Mouse (Mus musculus) forebrain, embryonic 15.5 days (tissue): ENCODE measurements around the gene Vwa8. TPM values are rescaled to one million over a fixed set of nuclear protein-coding genes. Genes with fewer than 3 reads are reported as not detected.
"Not testable (repeated sequence)": the region's sequence is repeated elsewhere in the genome, so short reads cannot be mapped to it uniquely, and the experiment has no call there.

ENCODE experiments used
- ATAC-seq: fragments of 200-750 bp; cut with Nextera tagmentation; replicated peaks from 2 replicates; pipeline ENCODE4 v1.8.0; 2017; ENCODE audit warnings: mild to moderate bottlenecking, moderate TSS enrichment, moderate library complexity
- H3K27ac ChIP-seq: fragments of 300-500 bp; sonication (generic); replicated peaks from 2 replicates; pipeline ENCODE4 v1.5.1; 2015; ENCODE audit warnings: mild to moderate bottlenecking, inconsistent platforms
- H3K27me3 ChIP-seq: fragments of 300-500 bp; sonication (generic); 2 replicates; pipeline ENCODE4 v1.6.1; 2015; ENCODE audit warnings: inconsistent platforms
- H3K36me3 ChIP-seq: fragments of 300-500 bp; sonication (generic); 2 replicates; pipeline ENCODE4 v1.6.1; 2015; ENCODE audit warnings: mild to moderate bottlenecking, inconsistent platforms
- H3K4me1 ChIP-seq: fragments of 300-500 bp; sonication (generic); 2 replicates; pipeline ENCODE4 v1.6.1; 2015; ENCODE audit warnings: inconsistent platforms
- H3K4me2 ChIP-seq: fragments of 300-500 bp; sonication (generic); replicated peaks from 2 replicates; pipeline ENCODE4 v1.6.1; 2015; ENCODE audit warnings: mild to moderate bottlenecking, inconsistent platforms
- H3K4me3 ChIP-seq: fragments of 300-500 bp; sonication (generic); 2 replicates; pipeline ENCODE4 v1.5.1; 2015; ENCODE audit warnings: mild to moderate bottlenecking, inconsistent platforms
- H3K9ac ChIP-seq: fragments of 300-500 bp; sonication (generic); replicated peaks from 2 replicates; pipeline ENCODE4 v1.6.1; 2015; ENCODE audit warnings: mild to moderate bottlenecking, inconsistent platforms
- H3K9me3 ChIP-seq: fragments of 300-500 bp; sonication (generic); 2 replicates; pipeline ENCODE4 v1.6.1; 2016; ENCODE audit warnings: inconsistent platforms
- WGBS: fragments of 180-500 bp; shearing (Covaris S2); methylation state at CpG from one replicate; pipeline ENCODE4 v1.1.7; 2015; ENCODE audit warnings: mixed read lengths; 5-methylcytosine and 5-hydroxymethylcytosine counted together
- polyA plus RNA-seq: library from polyadenylated mRNA; unstranded; fragments of >200 nt; fragmentation: Nextera tagmentation; extraction: Ambion mirVana; gene quantifications from 2 replicates; pipeline ENCODE4 v1.2.1, GENCODE M21; 2015

Gene Vwa8
- polyA plus RNA-seq, 1 experiment from 2014 or later: 5.1 TPM

DNA sequence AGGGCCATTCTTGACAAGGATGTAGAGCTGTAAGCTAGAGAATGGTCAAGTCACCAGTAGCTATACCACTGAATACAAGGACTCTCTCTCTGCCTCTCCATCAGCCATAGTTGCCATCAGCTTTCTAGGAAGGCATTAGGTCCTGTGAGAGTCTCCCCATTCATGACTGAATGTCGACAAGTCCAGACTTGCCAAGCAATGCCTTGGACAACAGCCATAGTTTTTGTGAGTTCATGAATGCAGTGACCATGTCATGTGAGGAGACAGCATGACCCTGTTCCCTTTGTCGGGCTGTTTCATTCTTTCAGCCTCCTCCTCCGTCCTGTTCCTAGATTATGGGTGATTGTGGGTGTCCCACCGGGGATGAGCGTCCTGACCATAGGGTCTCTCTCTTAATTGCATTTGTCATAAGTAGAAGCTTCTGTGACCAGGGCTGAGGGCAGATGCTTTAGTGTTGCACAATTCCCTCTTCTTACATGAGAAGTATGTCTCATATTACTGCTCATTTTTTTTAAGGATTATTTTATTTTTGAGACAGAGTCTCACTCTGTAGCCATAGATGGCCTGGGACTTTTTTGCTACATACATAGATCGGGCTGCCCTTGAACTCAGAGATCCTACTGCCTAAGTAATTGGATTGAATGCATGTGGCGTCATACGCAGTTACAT, 37.8 kb downstream of the Vwa8 start:
- Histone ChIP-seq H3K9ac (no peak overlapping the region), H3K4me1 (peaks cover 16% of the 10 kb centered on the region), H3K27me3 (no peaks in the 10 kb centered on the region), H3K27ac (no peak overlapping the region), H3K36me3 (no peaks in the 10 kb centered on the region), H3K4me2 (no peak overlapping the region), H3K9me3 (no peaks in the 10 kb centered on the region), H3K4me3 (no peak overlapping the region)
- 86% methylated on average over 8 of the region's 8 CpGs for WGBS
- peak; percentile 43; the same call in 1 of the 2 replicates for ATAC-seq

DNA sequence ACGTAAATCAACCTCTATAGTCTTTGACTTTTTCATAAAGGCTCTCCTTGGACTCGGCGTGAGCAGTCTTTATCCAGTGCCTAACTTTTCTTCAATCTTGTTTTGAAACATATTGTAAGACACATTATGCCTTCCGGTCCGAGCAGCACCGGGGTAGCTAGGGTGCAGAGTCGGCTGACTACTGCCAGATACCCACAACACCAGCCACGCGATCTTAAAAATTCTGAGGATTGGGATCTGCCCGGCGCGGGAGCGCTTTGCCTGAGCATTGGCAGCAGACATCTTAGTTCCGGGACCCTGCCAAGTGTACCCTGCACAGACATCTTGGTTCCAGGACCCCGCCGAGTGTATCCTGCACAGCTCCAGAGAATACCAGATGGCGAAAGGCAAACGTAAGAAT, 38.6 kb downstream of the Vwa8 start:
- not testable (repeated sequence) for H3K27me3 ChIP-seq, H3K4me2 ChIP-seq, H3K9ac ChIP-seq, H3K4me3 ChIP-seq, H3K36me3 ChIP-seq, H3K9me3 ChIP-seq, H3K27ac ChIP-seq, ATAC-seq
- peaks cover 15% of the 10 kb centered on the region for H3K4me1 ChIP-seq
- 90% methylated on average over 18 of the region's 18 CpGs for WGBS

DNA sequence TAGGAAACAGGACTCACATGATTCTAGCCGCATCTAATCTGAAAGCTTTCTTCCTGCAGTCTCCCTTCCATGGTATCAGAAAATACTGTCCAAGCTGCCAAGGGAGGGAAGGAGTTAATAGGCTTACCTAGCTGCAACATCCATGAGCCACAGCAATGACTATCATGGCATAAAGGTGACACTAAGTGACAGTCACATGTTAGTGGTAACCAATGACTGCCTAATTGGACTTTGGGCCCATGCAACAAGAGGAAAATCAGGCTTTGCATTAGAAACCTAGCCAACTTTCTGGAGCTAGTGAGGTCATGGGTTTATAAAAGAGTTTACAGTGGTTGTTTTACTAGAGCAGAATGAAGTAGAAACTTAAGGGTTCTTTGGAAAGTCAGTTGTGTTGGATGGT, 46.6 kb downstream of the Vwa8 start:
- H3K4me1 ChIP-seq: no peaks in the 10 kb centered on the region
- H3K4me2 ChIP-seq: no peak overlapping the region
- ATAC-seq: no peak
- H3K9me3 ChIP-seq: no peaks in the 10 kb centered on the region
- H3K27me3 ChIP-seq: no peaks in the 10 kb centered on the region
- H3K36me3 ChIP-seq: no peaks in the 10 kb centered on the region
- 100% methylated on average over 1 of the region's 1 CpGs for WGBS
- H3K9ac ChIP-seq: no peak overlapping the region
- no peak overlapping the region for H3K4me3 ChIP-seq
- H3K27ac ChIP-seq: no peak overlapping the region

DNA sequence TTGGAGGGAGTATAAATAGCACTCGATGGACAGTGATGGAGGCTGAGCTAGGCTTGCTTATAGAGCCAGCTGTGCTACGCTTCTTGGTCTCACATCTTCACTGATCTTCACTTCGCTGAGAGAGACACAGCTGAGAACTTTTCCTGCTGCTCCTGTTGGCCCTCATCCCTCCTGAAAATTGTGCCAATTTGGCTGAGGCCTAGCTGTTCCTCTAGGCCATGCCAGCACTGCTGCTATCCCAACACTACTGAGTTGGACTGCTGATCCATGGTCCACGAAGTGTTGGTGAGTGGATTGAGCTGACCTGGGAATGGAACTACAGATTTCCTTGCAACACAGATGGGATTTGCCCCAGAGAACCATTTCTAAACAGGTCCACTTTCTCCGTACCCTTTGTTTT, 47.4 kb downstream of the Vwa8 start:
- Histone ChIP-seq H3K4me3 (no peak overlapping the region), H3K9me3 (no peaks in the 10 kb centered on the region), H3K9ac (no peak overlapping the region), H3K4me2 (no peak overlapping the region), H3K4me1 (peaks cover 1% of the 10 kb centered on the region; the same call in 1 of the 2 replicates), H3K27me3 (no peaks in the 10 kb centered on the region), H3K36me3 (no peaks in the 10 kb centered on the region), H3K27ac (no peak overlapping the region)
- no peak for ATAC-seq
- 82% methylated on average over 5 of the region's 5 CpGs for WGBS

DNA sequence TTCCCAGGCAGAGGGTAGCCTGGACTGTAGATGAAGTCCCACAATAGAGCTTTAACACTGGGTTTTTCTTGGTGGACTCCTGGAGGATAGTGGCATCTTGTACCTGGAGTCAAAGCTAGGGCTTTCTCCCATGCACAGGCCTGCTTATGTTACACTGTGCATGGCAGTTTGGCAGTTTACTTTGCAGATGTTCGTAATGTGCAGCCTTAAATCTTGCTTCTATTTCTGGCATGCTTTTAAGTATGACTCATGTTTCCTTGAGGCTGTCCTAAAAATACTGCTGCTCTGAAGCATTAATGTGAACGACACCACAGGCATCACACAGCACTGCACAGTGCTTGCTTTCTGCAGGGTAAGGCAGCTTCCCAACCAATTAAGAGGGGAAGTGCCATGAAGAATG, 51.9 kb downstream of the Vwa8 start:
- 0 out of 2 replicates have a peak, but pooled peaks have one; percentile 60 for ATAC-seq
- H3K4me1 ChIP-seq: peaks cover 3% of the 10 kb centered on the region; the same call in 1 of the 2 replicates
- H3K27me3 ChIP-seq: no peaks in the 10 kb centered on the region
- WGBS: 52% methylated on average over 2 of the region's 2 CpGs
- no peak overlapping the region for H3K4me2 ChIP-seq
- H3K36me3 ChIP-seq: no peaks in the 10 kb centered on the region
- H3K27ac ChIP-seq: no peak overlapping the region
- no peaks in the 10 kb centered on the region for H3K9me3 ChIP-seq
- H3K4me3 ChIP-seq: no peak overlapping the region
- no peak overlapping the region for H3K9ac ChIP-seq

DNA sequence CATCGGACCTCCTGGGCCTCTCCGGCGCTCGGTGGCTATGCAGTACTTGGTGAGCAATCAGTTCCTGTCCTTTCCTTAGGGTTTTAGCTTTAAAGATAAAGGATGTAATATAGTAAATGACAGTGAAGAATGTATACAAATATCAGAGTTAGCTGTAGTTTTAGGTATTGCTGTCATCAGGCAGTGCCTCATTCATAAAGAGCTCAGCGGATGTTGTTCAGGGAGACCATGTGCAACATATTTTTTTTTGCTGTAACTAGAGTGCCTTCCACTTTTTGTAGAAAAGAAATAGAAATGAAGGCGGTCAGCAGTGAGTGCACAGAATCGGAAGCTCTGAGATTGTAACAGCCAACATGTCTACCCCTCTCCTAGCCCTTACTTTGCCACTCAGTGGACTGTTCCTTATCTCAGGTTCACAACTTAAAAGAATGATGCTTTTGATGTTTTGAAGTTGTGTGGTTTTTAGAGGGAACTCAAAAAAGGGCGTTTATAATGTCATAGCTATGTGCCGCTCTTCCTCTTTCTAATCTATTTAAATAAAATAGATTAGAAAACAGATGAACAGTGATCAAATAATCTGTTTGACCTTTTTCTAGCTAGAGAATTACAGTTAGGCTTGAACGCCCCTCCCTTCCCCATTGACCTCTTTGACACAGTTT, 59.5 kb downstream of the Vwa8 start:
- no peak overlapping the region for H3K9ac ChIP-seq
- H3K36me3 ChIP-seq: no peaks in the 10 kb centered on the region
- no peaks in the 10 kb centered on the region for H3K9me3 ChIP-seq
- 94% methylated on average over 10 of the region's 10 CpGs for WGBS
- no peak overlapping the region for H3K4me3 ChIP-seq
- H3K27me3 ChIP-seq: no peaks in the 10 kb centered on the region
- no peak overlapping the region for H3K27ac ChIP-seq
- H3K4me2 ChIP-seq: no peak overlapping the region
- H3K4me1 ChIP-seq: no peaks in the 10 kb centered on the region
- ATAC-seq: no peak

DNA sequence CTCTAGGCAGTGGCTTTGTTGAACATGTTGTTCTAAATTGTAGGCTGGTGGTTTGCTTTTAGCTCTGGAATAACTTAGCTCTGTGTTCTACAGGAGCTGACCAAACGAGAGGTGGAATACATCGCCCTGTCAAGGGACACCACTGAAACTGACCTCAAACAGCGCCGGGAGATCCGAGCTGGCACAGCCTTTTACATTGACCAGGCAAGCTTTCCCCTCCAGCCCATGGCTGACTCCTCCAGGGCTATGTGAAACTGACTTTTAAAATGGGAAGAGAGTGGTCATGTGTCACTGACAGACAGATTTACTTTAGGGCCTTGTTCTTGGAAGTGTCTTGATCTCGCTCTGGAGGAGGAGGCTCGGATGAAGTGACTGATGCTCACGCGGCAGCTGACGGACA, 63.2 kb downstream of the Vwa8 start:
- H3K27ac ChIP-seq: no peak overlapping the region
- no peaks in the 10 kb centered on the region for H3K36me3 ChIP-seq
- no peak overlapping the region for H3K4me3 ChIP-seq
- no peaks in the 10 kb centered on the region for H3K9me3 ChIP-seq
- H3K4me2 ChIP-seq: no peak overlapping the region
- ATAC-seq: no peak
- no peaks in the 10 kb centered on the region for H3K27me3 ChIP-seq
- 86% methylated on average over 10 of the region's 10 CpGs for WGBS
- no peak overlapping the region for H3K9ac ChIP-seq
- H3K4me1 ChIP-seq: no peaks in the 10 kb centered on the region

DNA sequence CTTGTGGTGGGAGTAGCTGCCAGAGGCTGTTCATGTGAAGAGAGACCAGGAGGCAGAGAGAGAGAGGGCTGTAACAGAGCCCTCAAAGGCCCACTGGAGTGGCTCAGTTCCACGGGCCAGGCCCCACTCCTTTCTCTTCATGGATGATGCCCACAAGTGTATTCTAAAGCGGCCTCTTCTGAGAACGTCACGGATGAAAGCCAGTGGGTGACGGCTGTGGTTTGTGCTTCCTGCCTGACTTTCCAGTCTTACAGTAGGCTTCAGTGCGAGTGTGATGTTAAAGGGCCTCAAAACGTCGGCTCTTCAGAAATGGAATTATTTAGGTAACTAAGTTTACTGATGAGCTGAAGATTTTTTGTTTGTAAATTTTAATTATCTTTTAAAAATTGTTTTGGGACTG, 65.3 kb downstream of the Vwa8 start:
- H3K4me2 ChIP-seq: no peak overlapping the region
- H3K27ac ChIP-seq: no peak overlapping the region
- no peaks in the 10 kb centered on the region for H3K36me3 ChIP-seq
- no peak overlapping the region for H3K9ac ChIP-seq
- 88% methylated on average over 8 of the region's 8 CpGs for WGBS
- H3K9me3 ChIP-seq: no peaks in the 10 kb centered on the region
- ATAC-seq: no peak
- H3K27me3 ChIP-seq: no peaks in the 10 kb centered on the region
- no peaks in the 10 kb centered on the region for H3K4me1 ChIP-seq
- no peak overlapping the region for H3K4me3 ChIP-seq

DNA sequence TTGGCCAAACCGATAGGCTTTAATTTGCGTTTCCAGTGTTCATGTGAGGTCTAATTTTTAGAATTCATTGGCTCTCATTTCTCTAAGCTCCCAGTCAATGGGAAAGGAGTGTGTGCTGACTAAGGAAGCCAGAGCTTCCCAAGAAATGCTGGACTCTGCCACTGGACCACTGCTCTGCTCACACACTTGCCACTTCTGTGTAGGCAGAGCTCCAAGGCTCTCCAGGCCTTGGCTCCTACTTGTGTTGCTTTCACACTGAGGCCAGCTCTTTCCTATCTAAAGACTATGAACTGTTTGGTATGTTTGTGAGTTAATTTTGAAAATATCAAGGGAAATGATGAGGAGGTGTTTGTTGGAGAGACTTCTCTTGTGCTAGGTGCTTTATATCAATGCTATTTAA, 67.8 kb downstream of the Vwa8 start:
- Histone ChIP-seq H3K4me3 (no peak overlapping the region), H3K27me3 (no peaks in the 10 kb centered on the region), H3K4me2 (no peak overlapping the region), H3K27ac (no peak overlapping the region), H3K9ac (no peak overlapping the region), H3K36me3 (no peaks in the 10 kb centered on the region), H3K4me1 (no peaks in the 10 kb centered on the region), H3K9me3 (no peaks in the 10 kb centered on the region)
- ATAC-seq: no peak
- WGBS: 96% methylated on average over 2 of the region's 2 CpGs

DNA sequence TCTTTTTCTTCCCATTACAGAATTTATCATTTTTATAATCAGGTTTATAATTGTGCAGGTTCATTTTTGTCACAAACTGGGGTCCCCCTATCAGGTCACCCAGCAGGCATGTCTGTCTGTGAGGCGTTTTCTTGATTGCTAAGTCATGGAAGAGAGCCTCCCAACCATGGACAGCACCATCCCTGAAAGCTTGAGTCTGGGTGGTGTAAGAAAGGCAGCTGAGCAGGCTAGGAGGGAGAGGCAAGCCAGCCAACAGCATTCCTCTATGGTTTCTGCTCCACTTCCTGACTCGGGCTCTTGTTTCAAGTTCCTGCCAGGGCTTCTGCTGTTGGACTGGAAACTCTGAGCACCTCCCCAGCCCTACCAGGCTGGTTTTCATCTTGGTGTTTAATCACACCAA, 72.4 kb downstream of the Vwa8 start:
- H3K27me3 ChIP-seq: no peaks in the 10 kb centered on the region
- no peak overlapping the region for H3K27ac ChIP-seq
- H3K9me3 ChIP-seq: no peaks in the 10 kb centered on the region
- H3K4me3 ChIP-seq: no peak overlapping the region
- H3K4me1 ChIP-seq: no peaks in the 10 kb centered on the region
- 64% methylated on average over 2 of the region's 2 CpGs for WGBS
- no peak overlapping the region for H3K9ac ChIP-seq
- H3K4me2 ChIP-seq: no peak overlapping the region
- no peaks in the 10 kb centered on the region for H3K36me3 ChIP-seq
- no peak for ATAC-seq

DNA sequence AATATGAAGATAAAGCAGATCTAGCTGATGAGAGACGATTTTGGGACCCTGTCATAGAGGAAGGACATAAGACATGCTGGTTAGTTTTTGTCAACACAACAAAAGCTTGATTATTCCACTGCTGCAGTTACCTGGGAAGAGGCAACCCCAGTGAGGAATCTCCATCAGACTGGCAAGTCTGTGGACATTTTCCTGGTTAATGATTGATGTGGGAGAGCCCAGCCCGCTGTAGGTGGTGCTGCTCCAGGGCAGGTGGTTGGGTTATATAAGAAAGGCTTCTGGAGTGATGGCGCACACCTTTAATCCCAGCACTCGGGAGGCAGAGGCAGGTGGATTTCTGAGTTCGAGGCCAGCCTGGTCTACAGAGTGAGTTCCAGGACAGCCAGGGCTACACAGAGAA, 74.8 kb downstream of the Vwa8 start:
- H3K4me1 ChIP-seq: no peaks in the 10 kb centered on the region
- ATAC-seq: no peak
- no peaks in the 10 kb centered on the region for H3K36me3 ChIP-seq
- H3K9ac ChIP-seq: no peak overlapping the region
- no peak overlapping the region for H3K4me3 ChIP-seq
- H3K4me2 ChIP-seq: no peak overlapping the region
- WGBS: 92% methylated on average over 5 of the region's 5 CpGs
- no peaks in the 10 kb centered on the region for H3K27me3 ChIP-seq
- H3K9me3 ChIP-seq: no peaks in the 10 kb centered on the region
- no peak overlapping the region for H3K27ac ChIP-seq

DNA sequence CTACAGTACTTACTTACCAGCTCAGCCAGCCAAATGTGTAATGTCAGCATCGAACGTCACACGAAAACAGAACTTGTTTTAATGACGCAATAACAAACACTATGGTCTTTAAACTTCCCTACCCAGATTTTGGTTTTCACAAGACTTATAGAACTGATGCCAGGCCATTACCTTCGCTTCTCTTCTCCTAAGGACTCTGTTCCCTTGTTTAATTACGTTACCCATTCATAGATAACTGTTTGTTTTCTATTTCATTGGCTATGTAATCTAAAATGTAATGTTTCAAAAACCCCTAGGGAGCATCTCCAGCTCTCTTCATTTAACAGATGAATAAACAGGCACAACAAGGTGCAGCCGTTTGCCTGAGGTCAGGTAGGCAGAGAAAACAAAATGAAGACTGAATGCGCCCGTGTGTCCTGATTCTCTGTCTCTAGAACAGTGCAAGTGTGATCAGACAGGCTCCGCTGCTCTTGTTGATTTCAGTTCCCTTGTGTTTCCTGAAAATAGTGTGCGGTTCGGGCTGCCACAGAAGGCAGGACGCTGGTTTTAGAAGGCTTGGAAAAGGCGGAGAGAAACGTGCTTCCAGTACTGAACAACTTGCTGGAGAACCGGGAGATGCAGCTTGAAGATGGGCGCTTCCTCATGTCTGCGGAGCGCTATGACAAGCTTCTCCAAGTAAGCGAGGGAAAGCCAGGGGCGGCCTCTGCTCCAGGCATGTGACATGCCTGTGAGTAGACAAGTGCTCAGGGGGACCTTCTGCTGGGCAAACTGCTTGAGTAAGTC, 76.1 kb downstream of the Vwa8 start:
- Histone ChIP-seq H3K4me3 (no peak overlapping the region), H3K9ac (no peak overlapping the region), H3K9me3 (no peaks in the 10 kb centered on the region), H3K27ac (no peak overlapping the region), H3K4me1 (no peaks in the 10 kb centered on the region), H3K4me2 (no peak overlapping the region), H3K27me3 (no peaks in the 10 kb centered on the region), H3K36me3 (no peaks in the 10 kb centered on the region)
- no peak for ATAC-seq
- WGBS: 75% methylated on average over 21 of the region's 21 CpGs
